In the genomic region with DNA sequence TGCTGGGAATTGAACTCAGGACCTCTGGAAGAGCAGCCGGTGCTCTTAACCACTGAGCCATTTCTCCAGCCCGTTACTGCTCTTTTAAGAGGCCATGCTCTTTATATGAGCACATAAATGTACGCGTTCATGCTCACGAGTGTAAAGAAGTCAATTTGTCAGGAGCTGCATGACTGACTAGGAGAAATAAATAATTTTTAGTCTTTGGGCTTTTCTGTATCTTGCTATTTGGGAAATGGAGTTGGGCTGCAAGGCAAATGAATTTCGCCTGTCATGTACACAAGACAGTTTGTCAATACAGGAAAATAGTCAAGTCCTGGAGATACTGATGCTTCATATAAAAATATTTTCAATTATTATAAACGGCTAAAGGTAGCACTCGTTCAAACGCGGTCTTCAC, we compare ENCODE assay signal across 8 mouse cellular contexts. TPM values are rescaled to one million over a fixed set of nuclear protein-coding genes. Genes with fewer than 3 reads are reported as not detected.
DNase-seq lines count a peak whose midpoint lies in the region; ATAC-seq and TF ChIP-seq lines count a peak whose summit lies in the region.

No protein-coding gene starts in this region.

- no peaks in the 10 kb centered on the region for H3K27me3 ChIP-seq in lung, embryonic 14.5 days (ENCODE audit: insufficient read depth, low read length)
- no peaks in the 10 kb centered on the region for H3K27me3 ChIP-seq in embryonic facial prominence, embryonic 14.5 days (replicated peaks; ENCODE audit: control insufficient read depth, insufficient read depth, low read length)
- H3K27me3 ChIP-seq in intestine, embryonic 16.5 days (replicated peaks; ENCODE audit: control insufficient read depth, insufficient read depth, low read length): no peaks in the 10 kb centered on the region
- no peaks in the 10 kb centered on the region for H3K27me3 ChIP-seq in neural tube, embryonic 13.5 days

- H3K27ac ChIP-seq in lung, embryonic 14.5 days (ENCODE audit: low read depth): peak overlapping the region; percentile 96
- peak overlapping the region; percentile 96 for H3K27ac ChIP-seq in embryonic facial prominence, embryonic 14.5 days (replicated peaks; ENCODE audit: low read depth, low read length)
- peak overlapping the region; percentile 96 for H3K27ac ChIP-seq in intestine, embryonic 16.5 days (ENCODE audit: low read length)
- peak overlapping the region; percentile 97 for H3K27ac ChIP-seq in neural tube, embryonic 13.5 days (replicated peaks)

- peak; percentile 23 for TF ChIP-seq CTCF in lung, embryonic 14.5 days (IDR thresholded peaks at IDR 0.05; ENCODE audit: low read depth)

- H3K9ac ChIP-seq in lung, embryonic 14.5 days: peak overlapping the region; percentile 91
- peak overlapping the region; percentile 95 for H3K9ac ChIP-seq in embryonic facial prominence, embryonic 14.5 days (ENCODE audit: low read depth, low read length)
- peak overlapping the region; percentile 99 for H3K9ac ChIP-seq in intestine, embryonic 16.5 days (ENCODE audit: low read depth, low read length)
- H3K9ac ChIP-seq in neural tube, embryonic 13.5 days: peak overlapping the region; percentile 94

- peak overlapping the region; percentile 65 for H3K4me2 ChIP-seq in lung, embryonic 14.5 days
- H3K4me2 ChIP-seq in embryonic facial prominence, embryonic 14.5 days (ENCODE audit: low read depth, low read length): peak overlapping the region; percentile 55
- peak overlapping the region; percentile 66 for H3K4me2 ChIP-seq in intestine, embryonic 16.5 days (ENCODE audit: low read depth, low read length)
- peak overlapping the region; percentile 63 for H3K4me2 ChIP-seq in neural tube, embryonic 13.5 days

- H3K4me1 ChIP-seq in lung, embryonic 14.5 days (ENCODE audit: insufficient read depth): no peaks in the 10 kb centered on the region
- H3K4me1 ChIP-seq in embryonic facial prominence, embryonic 14.5 days (ENCODE audit: control insufficient read depth, insufficient read depth, low read length): 0 out of 2 replicates have a peak, but pooled peaks cover 3% of the 10 kb centered on the region
- H3K4me1 ChIP-seq in intestine, embryonic 16.5 days (ENCODE audit: control insufficient read depth, insufficient read depth, low read length): no peaks in the 10 kb centered on the region
- peaks cover 8% of the 10 kb centered on the region for H3K4me1 ChIP-seq in neural tube, embryonic 13.5 days (replicated peaks)

- H3K9me3 ChIP-seq in lung, embryonic 14.5 days (ENCODE audit: low read depth, low read length): no peaks in the 10 kb centered on the region
- no peaks in the 10 kb centered on the region for H3K9me3 ChIP-seq in embryonic facial prominence, embryonic 14.5 days (ENCODE audit: control insufficient read depth, low read length)
- no peaks in the 10 kb centered on the region for H3K9me3 ChIP-seq in intestine, embryonic 16.5 days (ENCODE audit: control insufficient read depth, low read length)
- H3K9me3 ChIP-seq in neural tube, embryonic 13.5 days: no peaks in the 10 kb centered on the region

- H3K4me3 ChIP-seq in lung, embryonic 14.5 days (ENCODE audit: low read depth, low read length): peak overlapping the region; percentile 68
- peak overlapping the region; percentile 73 for H3K4me3 ChIP-seq in embryonic facial prominence, embryonic 14.5 days (ENCODE audit: low read depth, low read length)
- H3K4me3 ChIP-seq in intestine, embryonic 16.5 days (ENCODE audit: low read length): peak overlapping the region; percentile 89
- peak overlapping the region; percentile 80 for H3K4me3 ChIP-seq in neural tube, embryonic 13.5 days

- ATAC-seq in lung, embryonic 14.5 days (ENCODE audit: insufficient read depth): no peak
- ATAC-seq in embryonic facial prominence, embryonic 14.5 days (ENCODE audit: low read depth): no peak
- ATAC-seq in intestine, embryonic 16.5 days: no peak
- ATAC-seq in neural tube, embryonic 13.5 days (ENCODE audit: low read depth): no peak

- DNase-seq in lung, embryonic 14.5 days: peak; percentile 17
- DNase-seq in lung, postnatal 25 days (ENCODE audit: low spot score): no peak
- peak; percentile 1 for DNase-seq in embryonic facial prominence, embryonic 14.5 days (ENCODE audit: low spot score)
- DNase-seq in cerebellum, postnatal 10 days: no peak
- DNase-seq in Muller cell, postnatal 12 days (ENCODE audit: inconsistent ontology term): no peak
- DNase-seq in frontal cortex, postnatal 25 days (ENCODE audit: low spot score in 2 of 2): no peak

- H3K36me3 ChIP-seq in lung, embryonic 14.5 days (ENCODE audit: insufficient read depth): peaks cover 14% of the 10 kb centered on the region
- peaks cover 28% of the 10 kb centered on the region for H3K36me3 ChIP-seq in embryonic facial prominence, embryonic 14.5 days (ENCODE audit: control insufficient read depth, insufficient read depth, low read length)
- peaks cover 2% of the 10 kb centered on the region; the same call in 1 of the 2 replicates for H3K36me3 ChIP-seq in intestine, embryonic 16.5 days (ENCODE audit: control insufficient read depth, insufficient read depth, low read length)
- peaks cover 28% of the 10 kb centered on the region for H3K36me3 ChIP-seq in neural tube, embryonic 13.5 days

- WGBS in lung, embryonic 14.5 days: 34% methylated on average over 10 of the region's 10 CpGs
- 44% methylated on average over 10 of the region's 10 CpGs for WGBS in embryonic facial prominence, embryonic 14.5 days
- 41% methylated on average over 10 of the region's 10 CpGs for WGBS in intestine, embryonic 16.5 days
- 39% methylated on average over 10 of the region's 10 CpGs for WGBS in neural tube, embryonic 13.5 days

RNA-seq across cellular contexts. Expression of a gene that starts 0.8 kb away (rescaled TPM):
- polyA plus RNA-seq in lung, embryonic 14.5 days (2014; fragmentation: Nextera tagmentation; extraction: Ambion mirVana): 12.4 and 13.2 TPM in 2 replicates
- polyA plus RNA-seq in embryonic facial prominence, embryonic 14.5 days (2014; fragmentation: Nextera tagmentation; extraction: Ambion mirVana): 8.9 and 10.3 TPM in 2 replicates
- 5.4 and 6.4 TPM in 2 replicates for polyA plus RNA-seq in intestine, embryonic 16.5 days (2015; fragmentation: Nextera tagmentation; extraction: Ambion mirVana)
- polyA plus RNA-seq in neural tube, embryonic 13.5 days (2015; fragmentation: Nextera tagmentation; extraction: Ambion mirVana): 13.6 and 15.0 TPM in 2 replicates

RNA-seq across cellular contexts. Expression of a gene that starts 30.7 kb away (rescaled TPM):
- 18.5 and 21.0 TPM in 2 replicates for polyA plus RNA-seq in lung, embryonic 14.5 days (2014; fragmentation: Nextera tagmentation; extraction: Ambion mirVana)
- 29.5 and 29.9 TPM in 2 replicates for polyA plus RNA-seq in embryonic facial prominence, embryonic 14.5 days (2014; fragmentation: Nextera tagmentation; extraction: Ambion mirVana)
- 9.1 and 11.6 TPM in 2 replicates for polyA plus RNA-seq in intestine, embryonic 16.5 days (2015; fragmentation: Nextera tagmentation; extraction: Ambion mirVana)
- 5.5 and 6.5 TPM in 2 replicates for polyA plus RNA-seq in neural tube, embryonic 13.5 days (2015; fragmentation: Nextera tagmentation; extraction: Ambion mirVana)

RNA-seq across cellular contexts. Expression of a gene that starts 45.1 kb away (rescaled TPM):
- polyA plus RNA-seq in lung, embryonic 14.5 days (2014; fragmentation: Nextera tagmentation; extraction: Ambion mirVana): 4.6 and 5.7 TPM in 2 replicates
- polyA plus RNA-seq in embryonic facial prominence, embryonic 14.5 days (2014; fragmentation: Nextera tagmentation; extraction: Ambion mirVana): 9.9 and 10.1 TPM in 2 replicates
- polyA plus RNA-seq in intestine, embryonic 16.5 days (2015; fragmentation: Nextera tagmentation; extraction: Ambion mirVana): 2.7 TPM in 2 replicates
- polyA plus RNA-seq in neural tube, embryonic 13.5 days (2015; fragmentation: Nextera tagmentation; extraction: Ambion mirVana): 6.3 and 6.7 TPM in 2 replicates

RNA-seq across cellular contexts. Expression of a gene that starts 46.7 kb away (rescaled TPM):
- polyA plus RNA-seq in lung, embryonic 14.5 days (2014; fragmentation: Nextera tagmentation; extraction: Ambion mirVana): 11.3 and 12.6 TPM in 2 replicates
- polyA plus RNA-seq in embryonic facial prominence, embryonic 14.5 days (2014; fragmentation: Nextera tagmentation; extraction: Ambion mirVana): 12.0 and 13.7 TPM in 2 replicates
- polyA plus RNA-seq in intestine, embryonic 16.5 days (2015; fragmentation: Nextera tagmentation; extraction: Ambion mirVana): 6.6 and 7.1 TPM in 2 replicates
- 17.1 and 17.6 TPM in 2 replicates for polyA plus RNA-seq in neural tube, embryonic 13.5 days (2015; fragmentation: Nextera tagmentation; extraction: Ambion mirVana)

Comparison
In these comparisons a context has a peak if more than half of its experiments do, and no peak if none do; other contexts are left out.
1. DNase-seq: peak in lung, embryonic 14.5 days (single experiment) and embryonic facial prominence, embryonic 14.5 days (single experiment); none in lung, postnatal 25 days (single experiment), cerebellum, postnatal 10 days (0 of 2), Muller cell, postnatal 12 days (single experiment) and frontal cortex, postnatal 25 days (0 of 2).
2. Peak in every context shown above with its lines, with median percentiles within 50 percentile points of each other: H3K27ac ChIP-seq, H3K4me2 ChIP-seq, H3K4me3 ChIP-seq and H3K9ac ChIP-seq.